Mouse (Mus musculus): ENCODE results near the gene Utrn. TPM values are rescaled to one million over a fixed set of nuclear protein-coding genes. Genes with fewer than 3 reads are reported as not detected.
A peak's percentile ranks its signal among the peaks of the same experiment; 100 is the strongest.

Utrn gene
- polyA plus RNA-seq, 1 experiment from 2014 or later, result 75.8 TPM

- Histone ChIP-seq H3K36me3 (ENCODE audit: control insufficient read depth, insufficient read depth, low read length) (no peaks in the 10 kb centered on the region), H3K9me3 (ENCODE audit: control insufficient read depth, low read length) (no peaks in the 10 kb centered on the region), H3K4me3 (ENCODE audit: low read length) (no peak overlapping the region), H3K4me2 (ENCODE audit: low read depth, low read length) (no peak overlapping the region), H3K27ac (ENCODE audit: low read length) (no peak overlapping the region), H3K27me3 (ENCODE audit: control insufficient read depth, insufficient read depth, low read depth, low read length) (no peaks in the 10 kb centered on the region), H3K4me1 (replicated peaks; ENCODE audit: control insufficient read depth, insufficient read depth, low read length) (no peaks in the 10 kb centered on the region; the same call in 1 of the 2 replicates), H3K9ac (ENCODE audit: low read length) (no peak overlapping the region)
- ATAC-seq (ENCODE audit: low read depth), result no peak
- 59% methylated on average over 7 of the region's 7 CpGs for WGBS
Observed at GRCm38 (mm10) chr10:12853196-12853620, 16.0 kb downstream of the Utrn start.

- Histone ChIP-seq H3K9me3 (ENCODE audit: control insufficient read depth, low read length) (no peaks in the 10 kb centered on the region), H3K4me3 (ENCODE audit: low read length) (no peak overlapping the region), H3K36me3 (ENCODE audit: control insufficient read depth, insufficient read depth, low read length) (no peaks in the 10 kb centered on the region), H3K27me3 (ENCODE audit: control insufficient read depth, insufficient read depth, low read depth, low read length) (no peaks in the 10 kb centered on the region), H3K4me2 (ENCODE audit: low read depth, low read length) (no peak overlapping the region), H3K4me1 (replicated peaks; ENCODE audit: control insufficient read depth, insufficient read depth, low read length) (no peaks in the 10 kb centered on the region; the same call in 1 of the 2 replicates), H3K27ac (ENCODE audit: low read length) (no peak overlapping the region), H3K9ac (ENCODE audit: low read length) (no peak overlapping the region)
- WGBS, result 83% methylated on average over 15 of the region's 15 CpGs
- ATAC-seq (ENCODE audit: low read depth), result no peak
Observed at GRCm38 (mm10) chr10:12852416-12853195, 16.6 kb downstream of the Utrn start.

DNA sequence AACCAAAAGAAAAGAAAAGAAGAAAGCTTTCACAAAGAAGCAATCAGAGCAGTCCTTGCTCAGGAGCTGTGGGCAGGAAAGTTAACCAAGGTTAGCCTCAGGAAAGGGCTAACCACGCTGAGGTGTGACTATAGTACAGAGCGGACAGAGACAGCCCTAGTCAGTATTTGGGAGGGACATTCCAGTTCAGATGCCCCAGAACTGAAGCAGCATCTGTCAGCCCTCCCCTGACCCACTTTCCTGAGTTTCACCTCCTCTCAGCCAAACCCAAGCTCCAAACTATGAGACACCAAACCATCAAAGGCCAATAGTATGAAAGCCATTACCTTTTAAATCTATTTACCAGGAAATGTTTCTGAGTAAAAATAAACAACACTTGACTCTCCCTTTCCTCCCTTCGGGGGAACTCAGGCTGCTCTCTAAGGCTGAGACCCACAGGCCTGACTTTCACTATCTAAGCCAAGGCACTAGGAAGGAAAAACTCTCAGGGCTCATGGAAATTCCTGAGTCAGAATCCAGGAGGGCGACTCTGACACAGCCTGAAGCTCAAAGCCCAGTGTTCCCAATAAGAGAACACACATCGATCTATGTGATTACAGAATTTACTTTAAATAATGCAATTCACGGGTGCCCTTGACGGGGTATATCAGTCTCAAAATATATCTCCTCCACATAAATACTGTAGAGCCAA lies 18.2 kb downstream of the Utrn start:
- Histone ChIP-seq H3K4me3 (ENCODE audit: low read length) (no peak overlapping the region), H3K9me3 (ENCODE audit: control insufficient read depth, low read length) (no peaks in the 10 kb centered on the region), H3K27me3 (ENCODE audit: control insufficient read depth, insufficient read depth, low read depth, low read length) (no peaks in the 10 kb centered on the region), H3K9ac (ENCODE audit: low read length) (no peak overlapping the region), H3K4me1 (replicated peaks; ENCODE audit: control insufficient read depth, insufficient read depth, low read length) (no peaks in the 10 kb centered on the region; the same call in 1 of the 2 replicates), H3K4me2 (ENCODE audit: low read depth, low read length) (no peak overlapping the region), H3K36me3 (ENCODE audit: control insufficient read depth, insufficient read depth, low read length) (no peaks in the 10 kb centered on the region), H3K27ac (ENCODE audit: low read length) (0 out of 2 replicates have a peak overlapping the region, but pooled peaks have one; percentile 4)
- ATAC-seq (ENCODE audit: low read depth), result no peak
- 58% methylated on average over 7 of the region's 7 CpGs for WGBS

DNA sequence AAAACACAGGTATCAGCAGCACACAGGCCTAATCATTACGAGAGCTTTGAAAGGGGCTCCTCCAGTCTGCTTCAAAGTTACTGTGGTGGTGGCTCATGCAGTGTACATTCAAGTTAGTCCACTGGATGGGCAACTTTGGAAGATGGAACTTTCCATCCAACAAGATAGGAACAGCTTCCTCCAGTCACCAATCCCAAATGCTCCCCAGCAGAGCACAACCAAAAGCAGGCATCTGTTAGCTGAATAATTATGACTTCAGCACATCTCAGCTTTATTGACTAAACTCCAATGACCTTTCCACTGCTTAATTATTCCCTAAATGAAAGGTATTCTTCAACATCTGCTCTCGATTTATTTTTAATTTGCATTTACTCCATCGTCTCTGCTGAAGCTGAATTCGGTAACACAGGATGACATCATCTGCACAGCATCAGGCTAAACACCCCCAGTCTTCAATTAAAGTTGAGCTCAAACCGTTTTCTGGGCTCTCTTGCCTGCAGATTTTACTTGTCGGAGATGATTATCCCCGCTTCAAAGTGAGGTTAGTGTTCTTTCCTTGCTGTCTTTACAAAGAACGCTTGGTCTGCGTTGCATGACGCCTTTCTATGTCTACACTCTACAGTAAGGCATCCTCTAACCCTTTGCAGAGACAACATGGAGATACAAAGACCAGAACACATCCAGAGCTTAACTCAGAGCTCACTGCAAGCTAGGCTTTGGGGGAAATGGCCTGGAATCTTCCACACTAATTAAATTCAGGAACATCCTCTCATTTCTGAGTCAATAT lies 20.6 kb downstream of the Utrn start:
- Histone ChIP-seq H3K4me3 (ENCODE audit: low read length) (no peak overlapping the region), H3K4me2 (ENCODE audit: low read depth, low read length) (no peak overlapping the region), H3K27me3 (ENCODE audit: control insufficient read depth, insufficient read depth, low read depth, low read length) (no peaks in the 10 kb centered on the region), H3K9me3 (ENCODE audit: control insufficient read depth, low read length) (no peaks in the 10 kb centered on the region), H3K27ac (ENCODE audit: low read length) (no peak overlapping the region), H3K36me3 (ENCODE audit: control insufficient read depth, insufficient read depth, low read length) (no peaks in the 10 kb centered on the region), H3K4me1 (replicated peaks; ENCODE audit: control insufficient read depth, insufficient read depth, low read length) (no peaks in the 10 kb centered on the region; the same call in 1 of the 2 replicates), H3K9ac (ENCODE audit: low read length) (no peak overlapping the region)
- no peak for ATAC-seq (ENCODE audit: low read depth)
- 77% methylated on average over 10 of the region's 10 CpGs for WGBS

GRCm38 (mm10) chr10:12842543-12842942 lies 26.6 kb downstream of the Utrn start:
- Histone ChIP-seq H3K4me3 (ENCODE audit: low read length) (no peak overlapping the region), H3K9me3 (ENCODE audit: control insufficient read depth, low read length) (no peaks in the 10 kb centered on the region), H3K4me2 (ENCODE audit: low read depth, low read length) (no peak overlapping the region), H3K36me3 (ENCODE audit: control insufficient read depth, insufficient read depth, low read length) (no peaks in the 10 kb centered on the region), H3K9ac (ENCODE audit: low read length) (no peak overlapping the region), H3K27ac (ENCODE audit: low read length) (no peak overlapping the region), H3K27me3 (ENCODE audit: control insufficient read depth, insufficient read depth, low read depth, low read length) (no peaks in the 10 kb centered on the region), H3K4me1 (replicated peaks; ENCODE audit: control insufficient read depth, insufficient read depth, low read length) (peaks cover 5% of the 10 kb centered on the region; the same call in 1 of the 2 replicates)
- ATAC-seq (ENCODE audit: low read depth), result no peak
- WGBS, result 57% methylated on average over 4 of the region's 4 CpGs

DNA sequence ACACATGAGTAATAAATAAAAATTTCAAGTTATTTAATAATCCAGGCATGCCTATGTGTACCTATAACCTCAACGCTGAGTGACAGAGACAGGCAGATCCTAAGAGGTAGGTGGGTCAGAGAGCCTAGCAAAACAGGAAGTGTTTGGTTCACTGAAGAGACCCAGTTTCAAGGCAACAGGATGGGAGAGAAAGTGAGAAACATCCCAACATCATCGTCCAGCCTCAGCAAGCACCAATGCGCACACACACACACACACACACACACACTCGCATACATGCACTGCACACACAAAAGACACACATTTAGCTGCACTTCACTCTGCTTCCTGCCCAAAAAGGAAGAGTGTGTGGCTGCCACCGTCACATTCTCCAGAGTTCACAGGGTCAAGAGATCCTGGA lies 27.7 kb downstream of the Utrn start:
- WGBS, result 53% methylated on average over 5 of the region's 5 CpGs
- H3K4me3 ChIP-seq (ENCODE audit: low read length), result no peak overlapping the region
- no peaks in the 10 kb centered on the region for H3K27me3 ChIP-seq (ENCODE audit: control insufficient read depth, insufficient read depth, low read depth, low read length)
- no peak overlapping the region for H3K4me2 ChIP-seq (ENCODE audit: low read depth, low read length)
- ATAC-seq (ENCODE audit: low read depth), result no peak
- H3K27ac ChIP-seq (ENCODE audit: low read length), result no peak overlapping the region
- H3K9ac ChIP-seq (ENCODE audit: low read length), result no peak overlapping the region
- H3K9me3 ChIP-seq (ENCODE audit: control insufficient read depth, low read length), result no peaks in the 10 kb centered on the region
- no peaks in the 10 kb centered on the region for H3K36me3 ChIP-seq (ENCODE audit: control insufficient read depth, insufficient read depth, low read length)
- H3K4me1 ChIP-seq (replicated peaks; ENCODE audit: control insufficient read depth, insufficient read depth, low read length), result peaks cover 7% of the 10 kb centered on the region; the same call in 1 of the 2 replicates

GRCm38 (mm10) chr10:12837636-12838035 lies 31.5 kb downstream of the Utrn start:
- Histone ChIP-seq H3K36me3 (ENCODE audit: control insufficient read depth, insufficient read depth, low read length) (no peaks in the 10 kb centered on the region), H3K9me3 (ENCODE audit: control insufficient read depth, low read length) (no peaks in the 10 kb centered on the region), H3K9ac (ENCODE audit: low read length) (no peak overlapping the region), H3K27ac (ENCODE audit: low read length) (peak overlapping the region; percentile 77), H3K4me3 (ENCODE audit: low read length) (no peak overlapping the region), H3K4me1 (replicated peaks; ENCODE audit: control insufficient read depth, insufficient read depth, low read length) (peaks cover 13% of the 10 kb centered on the region), H3K27me3 (ENCODE audit: control insufficient read depth, insufficient read depth, low read depth, low read length) (no peaks in the 10 kb centered on the region), H3K4me2 (ENCODE audit: low read depth, low read length) (no peak overlapping the region)
- peak; percentile 67 for ATAC-seq (ENCODE audit: low read depth)
- 59% methylated on average over 1 of the region's 1 CpGs for WGBS

- 80% methylated on average over 14 of the region's 14 CpGs for WGBS
Observed at GRCm38 (mm10) chr10:12836048-12836816, 32.9 kb downstream of the Utrn start.

More at GRCm38 (mm10) chr10:12836048-12836816, 32.9 kb downstream of the Utrn start:
- Histone ChIP-seq H3K36me3 (ENCODE audit: control insufficient read depth, insufficient read depth, low read length) (no peaks in the 10 kb centered on the region), H3K9me3 (ENCODE audit: control insufficient read depth, low read length) (no peaks in the 10 kb centered on the region), H3K9ac (ENCODE audit: low read length) (no peak overlapping the region), H3K27me3 (ENCODE audit: control insufficient read depth, insufficient read depth, low read depth, low read length) (no peaks in the 10 kb centered on the region), H3K27ac (ENCODE audit: low read length) (no peak overlapping the region), H3K4me1 (replicated peaks; ENCODE audit: control insufficient read depth, insufficient read depth, low read length) (peaks cover 17% of the 10 kb centered on the region), H3K4me3 (ENCODE audit: low read length) (no peak overlapping the region), H3K4me2 (ENCODE audit: low read depth, low read length) (no peak overlapping the region)
- no peak for ATAC-seq (ENCODE audit: low read depth)

Data from lung, embryonic 16.5 days (tissue).